Mouse (Mus musculus) small intestine, adult 2 months (tissue): ENCODE results near the gene Mtnr1b.

ENCODE experiments used
- CTCF ChIP-seq: fragments of 200-500 bp; IDR thresholded peaks from 2 replicates; pipeline ENCODE4 v1.5.1; 2012; ENCODE audit warnings: low read depth, mild to moderate bottlenecking, control low read depth, inconsistent platforms, low read length, moderate library complexity, mixed read lengths; ENCODE audit not compliant: insufficient replicate concordance, insufficient read length; ENCODE audit errors: extremely low read depth
- POLR2A ChIP-seq: fragments of 200-500 bp; IDR thresholded peaks from 2 replicates; pipeline ENCODE4 v1.6.1; 2012; ENCODE audit warnings: low read depth, mild to moderate bottlenecking, control low read depth, inconsistent platforms, low read length, moderate library complexity

GRCm38 (mm10) chr9:15861402-15861801 lies 13.0 kb downstream of the Mtnr1b start:
- no peak for TF ChIP-seq POLR2A
- TF ChIP-seq CTCF = no peak
